Mouse (Mus musculus) brain, embryonic 14.5 days (tissue): ENCODE data around the gene Camkk2. TPM values are rescaled to one million over a fixed set of nuclear protein-coding genes. Genes with fewer than 3 reads are reported as not detected.

Experiments used
- DNase-seq: peaks from one replicate; pipeline ENCODE4 v3.0.0-alpha.2; 2011; ENCODE audit warnings: low read depth
- CTCF ChIP-seq: fragments of 200-500 bp; IDR thresholded peaks from 2 replicates; pipeline ENCODE4 v1.5.1; 2012; ENCODE audit warnings: inconsistent platforms, mild to moderate bottlenecking, moderate library complexity, borderline replicate concordance; ENCODE audit not compliant: insufficient read depth, insufficient read length; ENCODE audit errors: extremely low read depth
- POLR2A ChIP-seq: fragments of 200-500 bp; IDR thresholded peaks from 2 replicates; pipeline ENCODE4 v1.6.1; 2012; ENCODE audit warnings: mild to moderate bottlenecking, inconsistent platforms, borderline replicate concordance; ENCODE audit not compliant: poor library complexity, insufficient read depth, insufficient read length, severe bottlenecking; ENCODE audit errors: extremely low read depth
- polyA plus RNA-seq: library from polyadenylated mRNA; depleted of rRNA; stranded (reverse); fragments of >200 nt; gene quantifications from 2 replicates; pipeline ENCODE4 v1.2.3, GENCODE M21; 2012

Gene Camkk2
- polyA plus RNA-seq, 1 experiment: 59.7 TPM

GRCm38 (mm10) chr5:122726068-122726467 lies 53.1 kb downstream of the Camkk2 start:
- DNase-seq: peak; percentile 92
- TF ChIP-seq CTCF (peak; percentile 81; the same call in 1 of the 2 replicates), POLR2A (no peak)

DNA sequence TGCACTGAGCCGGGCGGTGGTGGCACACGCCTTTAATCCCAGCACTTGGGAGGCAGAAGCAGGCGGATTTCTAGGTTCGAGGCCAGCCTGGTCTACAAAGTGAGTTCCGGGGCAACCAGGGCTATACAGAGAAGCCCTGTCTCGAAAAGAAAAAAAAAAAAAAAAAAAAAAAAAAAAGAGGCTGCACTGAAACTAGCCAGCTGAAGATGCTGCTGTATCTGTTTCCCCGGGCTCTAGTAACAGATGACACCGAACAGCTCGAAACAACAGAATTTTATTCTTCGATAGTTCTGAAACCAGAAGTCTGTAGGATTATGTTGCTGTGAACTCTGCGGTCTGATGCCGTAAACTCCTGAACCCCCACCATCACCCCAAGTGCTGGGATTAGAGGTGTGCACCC lies 53.8 kb downstream of the Camkk2 start:
- TF ChIP-seq POLR2A (no peak), CTCF (no peak)
- DNase-seq: no peak

GRCm38 (mm10) chr5:122719168-122719567 lies 60.0 kb downstream of the Camkk2 start:
- no peak for DNase-seq
- TF ChIP-seq CTCF: no peak
- TF ChIP-seq POLR2A: no peak

GRCm38 (mm10) chr5:122718400-122718799 lies 60.8 kb downstream of the Camkk2 start:
- DNase-seq: no peak
- TF ChIP-seq POLR2A (no peak), CTCF (no peak)

DNA sequence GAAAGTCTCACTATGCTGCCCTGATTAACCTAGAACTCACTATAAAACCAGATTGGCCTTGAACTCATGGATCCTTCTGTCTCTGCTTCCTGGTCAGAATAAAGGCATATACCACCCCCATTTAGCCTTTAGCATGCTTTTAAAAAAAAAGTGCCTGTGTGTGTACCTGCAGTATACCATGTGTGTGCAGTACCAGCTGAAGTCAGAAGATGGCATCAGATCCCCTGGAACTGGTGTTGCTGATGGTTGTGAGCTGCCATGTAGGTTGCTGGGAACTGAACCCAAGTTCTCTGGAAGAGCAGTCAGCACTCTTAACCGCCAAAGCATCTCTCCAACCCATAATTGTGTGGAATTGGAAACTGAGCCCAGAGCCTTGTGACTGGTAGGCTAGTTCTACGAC lies 62.4 kb downstream of the Camkk2 start:
- TF ChIP-seq POLR2A (no peak), CTCF (no peak)
- no peak for DNase-seq

GRCm38 (mm10) chr5:122715723-122716122 lies 63.5 kb downstream of the Camkk2 start:
- no peak for TF ChIP-seq CTCF
- DNase-seq: no peak

DNA sequence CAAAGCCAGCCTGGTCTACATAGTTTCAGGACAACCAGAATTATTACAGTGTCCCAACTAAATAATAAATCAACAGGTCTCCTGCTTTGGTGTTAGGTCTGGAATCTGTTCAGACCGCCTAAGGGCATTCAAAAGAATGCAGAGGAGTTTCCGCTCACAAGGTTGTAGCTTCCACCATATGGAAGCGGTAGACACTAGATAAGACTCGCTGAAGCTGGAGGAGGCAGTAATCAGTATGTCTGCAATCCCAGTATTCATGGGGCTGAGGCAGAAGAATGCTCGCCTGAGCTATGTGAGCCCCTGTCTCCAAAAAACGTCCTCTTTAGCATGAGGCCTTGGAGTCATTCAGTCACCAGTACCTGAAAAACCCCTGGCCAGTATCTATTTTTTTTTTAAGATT lies 70.4 kb downstream of the Camkk2 start:
- no peak for DNase-seq
- TF ChIP-seq CTCF: no peak
- no peak for TF ChIP-seq POLR2A

- no peak for TF ChIP-seq CTCF
- peak; percentile 65 for TF ChIP-seq POLR2A
- peak; percentile 90 for DNase-seq
These were observed 71.7 kb downstream of the Camkk2 start, which contains the start of gene P2rx4 for GRCm38 (mm10) chr5:122707276-122708181. Gene P2rx4 (plus strand): TSS chr5:122707544.

DNA sequence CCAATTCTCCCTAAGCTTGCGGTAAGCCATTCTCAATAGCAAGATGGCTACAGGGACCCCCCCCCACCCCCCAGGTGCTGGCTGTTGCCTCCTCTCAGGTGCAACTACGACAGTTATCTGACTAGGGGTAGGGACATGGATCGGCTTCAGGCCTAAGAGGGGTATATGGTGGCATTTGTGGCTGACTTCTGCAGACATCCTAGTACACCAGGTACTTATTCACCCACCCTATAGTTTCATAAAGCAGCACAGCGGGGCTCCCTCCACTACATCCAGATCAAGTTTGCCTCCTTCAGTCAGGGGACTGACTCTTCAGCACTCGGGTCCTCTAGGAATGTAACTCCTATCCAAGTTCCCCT lies 72.3 kb downstream of the Camkk2 start:
- no peak for TF ChIP-seq CTCF
- no peak for TF ChIP-seq POLR2A
- no peak for DNase-seq

DNA sequence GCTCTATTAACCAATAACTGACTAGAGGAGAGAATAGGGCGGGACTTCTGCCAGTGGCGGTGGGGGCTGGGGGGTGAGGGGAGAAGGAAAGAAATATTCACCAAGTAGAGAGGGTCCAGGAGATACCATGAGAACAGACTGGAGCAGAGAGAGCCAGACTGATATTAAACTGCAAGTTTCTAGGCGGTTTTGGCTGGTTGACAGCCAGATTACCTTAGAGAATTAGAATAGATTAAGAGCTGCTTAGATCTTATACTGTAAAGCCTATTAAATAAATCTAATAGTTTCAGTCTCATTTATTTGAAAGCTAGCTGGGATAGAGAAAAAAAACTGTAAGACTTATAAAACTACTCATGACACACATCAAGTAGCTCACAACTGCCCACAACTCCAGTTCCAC lies 74.0 kb downstream of the Camkk2 start:
- no peak for DNase-seq
- TF ChIP-seq POLR2A: no peak
- TF ChIP-seq CTCF: no peak

GRCm38 (mm10) chr5:122704571-122704970 lies 74.6 kb downstream of the Camkk2 start:
- no peak for TF ChIP-seq POLR2A
- TF ChIP-seq CTCF: no peak
- DNase-seq: no peak

- TF ChIP-seq CTCF: no peak
- TF ChIP-seq POLR2A: no peak
- DNase-seq: no peak
These were observed 75.6 kb downstream of the Camkk2 start for GRCm38 (mm10) chr5:122703574-122703973.

DNA sequence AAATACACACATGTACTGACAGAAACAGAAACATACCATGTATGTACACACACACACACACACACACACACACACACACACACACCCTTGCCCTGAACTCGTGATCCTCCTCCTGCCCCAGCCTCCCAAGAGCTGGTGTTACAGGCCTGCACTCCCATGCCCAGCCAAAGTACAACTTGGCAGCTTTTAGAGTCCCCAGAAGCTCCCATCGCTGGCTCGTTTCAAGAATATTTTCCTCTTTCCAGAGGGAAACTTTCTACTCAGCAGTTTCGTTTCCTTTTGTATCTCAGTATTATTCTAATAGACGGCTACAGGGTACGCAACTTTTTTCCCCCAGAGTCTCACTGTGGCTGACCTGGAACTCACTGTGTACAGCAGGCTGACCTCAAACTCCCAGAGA lies 77.1 kb downstream of the Camkk2 start:
- DNase-seq: no peak
- TF ChIP-seq POLR2A (no peak), CTCF (no peak)

- TF ChIP-seq POLR2A (no peak), CTCF (no peak)
These were observed 78.4 kb downstream of the Camkk2 start for GRCm38 (mm10) chr5:122700837-122701212.

More at GRCm38 (mm10) chr5:122700837-122701212, 78.4 kb downstream of the Camkk2 start:
- DNase-seq: no peak
